Mouse (Mus musculus) olfactory bulb, adult 2 months (tissue): ENCODE data around the gene Epb41l1.

Experiments used
- CTCF ChIP-seq: fragments of 200-500 bp; IDR thresholded peaks from 2 replicates; pipeline ENCODE4 v1.5.1; 2012; ENCODE audit warnings: low read depth, mild to moderate bottlenecking, low read length, moderate library complexity; ENCODE audit not compliant: insufficient read depth
- POLR2A ChIP-seq: fragments of 200-500 bp; IDR thresholded peaks from 2 replicates; pipeline ENCODE4 v1.6.1; 2012; ENCODE audit warnings: mild to moderate bottlenecking, low read depth, low read length, moderate library complexity; ENCODE audit not compliant: insufficient read depth

- no peak for TF ChIP-seq POLR2A
- TF ChIP-seq CTCF: no peak
These were observed 59.1 kb downstream of the Epb41l1 start for GRCm38 (mm10) chr2:156479833-156480232.
